Comparison of ENCODE assay signal across 10 mouse cellular contexts in genomic region chr7:118119142-118119541, GRCm38 (mm10). TPM values are rescaled to one million over a fixed set of nuclear protein-coding genes. Genes with fewer than 3 reads are reported as not detected.
DNase-seq lines count a peak whose midpoint lies in the region; ATAC-seq and TF ChIP-seq lines count a peak whose summit lies in the region.
"Had no signal": no experiment of that assay in that cellular context is flagged by ENCODE, and none has a peak within 500 bp of the region (broad histone marks: within the 10 kb centered on the region; RNA-seq: fewer than 3 reads in every experiment).

No protein-coding gene starts in this region.

- TF ChIP-seq CTCF in Patski (IDR thresholded peaks at IDR 0.05) = no peak
- TF ChIP-seq CTCF in kidney, postnatal 0 days (IDR thresholded peaks at IDR 0.05; ENCODE audit: low read depth) = no peak

- no peak overlapping the region for H3K4me2 ChIP-seq in kidney, embryonic 14.5 days (replicated peaks; ENCODE audit: low read depth, low read length)
- H3K4me2 ChIP-seq in kidney, postnatal 0 days (ENCODE audit: low read length) = no peak overlapping the region
- H3K4me2 ChIP-seq in heart, embryonic 12.5 days = no peak overlapping the region
- H3K4me2 ChIP-seq: liver, embryonic 13.5 days had no signal

- H3K36me3 ChIP-seq in kidney, embryonic 14.5 days (ENCODE audit: control insufficient read depth, insufficient read depth, low read length) = peaks cover 65% of the 10 kb centered on the region
- peaks cover 28% of the 10 kb centered on the region for H3K36me3 ChIP-seq in kidney, postnatal 0 days (ENCODE audit: insufficient read depth, low read length)
- peaks cover 59% of the 10 kb centered on the region for H3K36me3 ChIP-seq in heart, embryonic 12.5 days

- no peak overlapping the region for H3K9ac ChIP-seq in kidney, embryonic 14.5 days (ENCODE audit: low read depth, low read length)
- no peak overlapping the region for H3K9ac ChIP-seq in kidney, postnatal 0 days (ENCODE audit: low read depth, low read length)
- H3K9ac ChIP-seq in heart, embryonic 12.5 days = no peak overlapping the region
- H3K9ac ChIP-seq: liver, embryonic 13.5 days had no signal

- CTCF ChIA-PET in Patski (lab: Charles Lee) = interaction anchor here (1.6 to 1.7 kb wide), 2 partner anchors 11 to 57 kb away, joined by 3 to 4 read pairs; partner anchors contain the start of gene Arl6ip1

- H3K4me1 ChIP-seq in kidney, embryonic 14.5 days (ENCODE audit: control insufficient read depth, insufficient read depth, low read length) = peaks cover 12% of the 10 kb centered on the region
- peaks cover 3% of the 10 kb centered on the region; the same call in 1 of the 2 replicates for H3K4me1 ChIP-seq in kidney, postnatal 0 days (replicated peaks; ENCODE audit: insufficient read depth, low read length)
- H3K4me1 ChIP-seq in heart, embryonic 12.5 days (replicated peaks) = peaks cover 11% of the 10 kb centered on the region

- DNase-seq in kidney, adult 11 months = peak; percentile 71
- DNase-seq in Patski (ENCODE audit: low read depth, low spot score) = no peak
- no peak for DNase-seq in kidney, postnatal 0 days (ENCODE audit: low spot score)
- peak; percentile 80 for DNase-seq in lung, postnatal 36 days
- DNase-seq in retina, postnatal 1 day = no peak
- DNase-seq in ovary, adult 18-20 months (ENCODE audit: low spot score) = no peak
- DNase-seq: heart, postnatal 4 days; liver, embryonic 13.5 days had no signal

- H3K4me3 ChIP-seq in kidney, embryonic 14.5 days (ENCODE audit: low read length) = no peak overlapping the region
- no peak overlapping the region for H3K4me3 ChIP-seq in kidney, postnatal 0 days (replicated peaks; ENCODE audit: low read depth, low read length)
- H3K4me3 ChIP-seq in heart, embryonic 12.5 days = no peak overlapping the region
- H3K4me3 ChIP-seq: liver, embryonic 13.5 days had no signal

- H3K27ac ChIP-seq in kidney, embryonic 14.5 days (ENCODE audit: low read depth, low read length) = no peak overlapping the region
- H3K27ac ChIP-seq in kidney, postnatal 0 days = peak overlapping the region; percentile 77
- no peak overlapping the region for H3K27ac ChIP-seq in heart, embryonic 12.5 days (ENCODE audit: poor library complexity, severe bottlenecking)

- ATAC-seq in kidney, embryonic 14.5 days (ENCODE audit: low FRiP score, low TSS enrichment) = no peak
- peak; percentile 10 for ATAC-seq in Patski
- no peak for ATAC-seq in kidney, postnatal 0 days (replicated peaks; ENCODE audit: low FRiP score, low read depth)
- no peak for ATAC-seq in heart, embryonic 12.5 days (ENCODE audit: insufficient number of reproducible peaks, low FRiP score)

- POLR2A ChIA-PET in Patski (lab: Charles Lee) = interaction anchor here (5.6 kb wide), 1 partner anchor 9 kb away, joined by 24 read pairs; the partner anchor contains the start of gene Arl6ip1

- in situ Hi-C loops in Patski (cut with MboI; ENCODE audit: low pct_unique_long_range_greater_than_20kb) = loop anchor here (25.0 kb wide), 1 partner anchor 568 kb away; no protein-coding TSS in a partner anchor

- no peaks in the 10 kb centered on the region for H3K9me3 ChIP-seq in kidney, embryonic 14.5 days (ENCODE audit: control insufficient read depth, low read length)
- H3K9me3 ChIP-seq in kidney, postnatal 0 days (replicated peaks; ENCODE audit: low read length) = no peaks in the 10 kb centered on the region
- H3K9me3 ChIP-seq in heart, embryonic 12.5 days (replicated peaks) = no peaks in the 10 kb centered on the region
- H3K9me3 ChIP-seq: liver, embryonic 13.5 days had no signal

- 67% methylated on average over 2 of the region's 2 CpGs for WGBS in kidney, embryonic 14.5 days
- 54% methylated on average over 2 of the region's 2 CpGs for WGBS in kidney, postnatal 0 days
- WGBS in heart, embryonic 12.5 days = 67% methylated on average over 2 of the region's 2 CpGs

- H3K27me3 ChIP-seq in kidney, embryonic 14.5 days (ENCODE audit: control insufficient read depth, insufficient read depth, low read length) = no peaks in the 10 kb centered on the region
- no peaks in the 10 kb centered on the region for H3K27me3 ChIP-seq in Patski
- H3K27me3 ChIP-seq in kidney, postnatal 0 days (ENCODE audit: insufficient read depth, low read length) = no peaks in the 10 kb centered on the region
- no peaks in the 10 kb centered on the region for H3K27me3 ChIP-seq in heart, embryonic 12.5 days (replicated peaks)
- H3K27me3 ChIP-seq: liver, embryonic 13.5 days had no signal

RNA-seq across cellular contexts. Expression of gene Rps15a, which starts 3.2 kb away (rescaled TPM):
- polyA plus RNA-seq in kidney, embryonic 14.5 days (2014; fragmentation: Nextera tagmentation; extraction: Ambion mirVana) = 874 and 1,384 TPM in 2 replicates
- 1,838 TPM for polyA plus RNA-seq in Patski (2021)
- polyA plus RNA-seq in kidney, postnatal 0 days (2015; fragmentation: Nextera tagmentation; extraction: Ambion mirVana) = 837 and 1,074 TPM in 2 replicates
- 403 and 415 TPM in 2 replicates for polyA plus RNA-seq in heart, embryonic 12.5 days (2016; fragmentation: Nextera tagmentation; extraction: Ambion mirVana)

RNA-seq across cellular contexts. Expression of gene Arl6ip1, which starts 10.3 kb away (rescaled TPM):
- polyA plus RNA-seq in kidney, embryonic 14.5 days (2014; fragmentation: Nextera tagmentation; extraction: Ambion mirVana) = 381 and 452 TPM in 2 replicates
- polyA plus RNA-seq in Patski (2021) = 296 TPM
- polyA plus RNA-seq in kidney, postnatal 0 days (2015; fragmentation: Nextera tagmentation; extraction: Ambion mirVana) = 534 and 547 TPM in 2 replicates
- 369 and 385 TPM in 2 replicates for polyA plus RNA-seq in heart, embryonic 12.5 days (2016; fragmentation: Nextera tagmentation; extraction: Ambion mirVana)

Comparison
In these comparisons a context has a peak if more than half of its experiments do, and no peak if none do; other contexts are left out.
1. DNase-seq: peak in kidney, adult 11 months (single experiment) and lung, postnatal 36 days (single experiment); none in Patski (single experiment), kidney, postnatal 0 days (single experiment), retina, postnatal 1 day (single experiment) and ovary, adult 18-20 months (single experiment).